Mouse (Mus musculus) ES-E14 (cell line): ENCODE data around the gene Duox2. TPM values are rescaled to one million over a fixed set of nuclear protein-coding genes. Genes with fewer than 3 reads are reported as not detected.
"Not testable (repeated sequence)": the region's sequence is repeated elsewhere in the genome, so short reads cannot be mapped to it uniquely, and the experiment has no call there.

Experiments used
- DNase-seq: peaks from one replicate; pipeline ENCODE4 v3.0.0-alpha.2; 2013; ENCODE audit warnings: low read depth, low spot score
- H3K27ac ChIP-seq: 2 replicates; pipeline ENCODE4 v1.5.1; 2012; ENCODE audit warnings: low read depth, mild to moderate bottlenecking, low read length, moderate library complexity, mixed read lengths; ENCODE audit not compliant: poor library complexity, insufficient read depth, severe bottlenecking
- H3K36me3 ChIP-seq: 2 replicates; pipeline ENCODE4 v1.6.1; 2012; ENCODE audit warnings: mild to moderate bottlenecking, low read length, moderate library complexity, mixed read lengths; ENCODE audit not compliant: control insufficient read depth, poor library complexity, insufficient read depth, severe bottlenecking
- H3K4me1 ChIP-seq, 2 experiments: fragments of 150-350 bp in 1 of 2; sonication (generic) in 1 of 2; 2 replicates each; pipeline ENCODE4 v1.6.1; 2012; ENCODE audit warnings: low read length in 2 of 2, mild to moderate bottlenecking in 1 of 2, mixed read lengths in 1 of 2; ENCODE audit not compliant: control insufficient read depth in 2 of 2, insufficient read depth in 2 of 2, poor library complexity in 1 of 2
- H3K4me3 ChIP-seq, 2 experiments: fragments of 150-350 bp in 1 of 2; sonication (generic) in 1 of 2; 2 replicates each; pipeline ENCODE4 v1.5.1; 2012; ENCODE audit warnings: low read length in 2 of 2, low read depth in 1 of 2, mild to moderate bottlenecking in 1 of 2, mixed read lengths in 1 of 2; ENCODE audit not compliant: insufficient read depth in 1 of 2, poor library complexity in 1 of 2, severe bottlenecking in 1 of 2
- H3K9ac ChIP-seq: 2 replicates; pipeline ENCODE4 v1.6.1; 2012; ENCODE audit warnings: low read depth, mild to moderate bottlenecking, low read length, mixed read lengths; ENCODE audit not compliant: poor library complexity, insufficient read depth, severe bottlenecking
- H3K9me3 ChIP-seq: fragments of 150-350 bp; sonication (generic); 2 replicates; pipeline ENCODE4 v1.6.1; 2012; ENCODE audit warnings: low read depth, mild to moderate bottlenecking, low read length; ENCODE audit not compliant: control insufficient read depth, insufficient read depth
- CHD2 ChIP-seq: IDR thresholded peaks from 2 replicates; pipeline ENCODE4 v1.6.1; 2014; ENCODE audit warnings: mild to moderate bottlenecking, low read depth, low read length, inconsistent platforms
- HCFC1 ChIP-seq: IDR thresholded peaks from 2 replicates; pipeline ENCODE4 v1.6.1; 2012; ENCODE audit warnings: low read length, inconsistent platforms, borderline replicate concordance; ENCODE audit not compliant: insufficient read depth
- MAFK ChIP-seq: IDR thresholded peaks from 2 replicates; pipeline ENCODE4 v1.6.1; 2014; ENCODE audit warnings: mild to moderate bottlenecking, low read depth, low read length, inconsistent platforms; ENCODE audit not compliant: insufficient read depth
- ZC3H11A ChIP-seq: IDR thresholded peaks from 2 replicates; pipeline ENCODE4 v1.6.1; 2012; ENCODE audit warnings: low read depth, mild to moderate bottlenecking, inconsistent platforms, low read length, borderline replicate concordance
- ZNF384 ChIP-seq: IDR thresholded peaks from 2 replicates; pipeline ENCODE4 v1.6.1; 2012; ENCODE audit warnings: low read depth, low read length, inconsistent platforms
- in situ Hi-C, 2 experiments: fragments of 600-800 bp; cut with MboI; formaldehyde crosslinking; loops; one replicate each; pipeline ENCODE4 v1.15.1; 2025; ENCODE audit warnings: low sequenced_read_pairs in 2 of 2, inconsistent platforms in 1 of 2; ENCODE audit not compliant: unreplicated experiment in 2 of 2
- total RNA-seq: library from RNA; depleted of rRNA; stranded (reverse); fragments of 300-350 nt; gene quantifications from 2 replicates; pipeline ENCODE4 v1.2.3, GENCODE M21; 2012; rRNA removed

The Duox2 gene
- 0.13 and 0.42 TPM in 2 replicates for total RNA-seq

DNA sequence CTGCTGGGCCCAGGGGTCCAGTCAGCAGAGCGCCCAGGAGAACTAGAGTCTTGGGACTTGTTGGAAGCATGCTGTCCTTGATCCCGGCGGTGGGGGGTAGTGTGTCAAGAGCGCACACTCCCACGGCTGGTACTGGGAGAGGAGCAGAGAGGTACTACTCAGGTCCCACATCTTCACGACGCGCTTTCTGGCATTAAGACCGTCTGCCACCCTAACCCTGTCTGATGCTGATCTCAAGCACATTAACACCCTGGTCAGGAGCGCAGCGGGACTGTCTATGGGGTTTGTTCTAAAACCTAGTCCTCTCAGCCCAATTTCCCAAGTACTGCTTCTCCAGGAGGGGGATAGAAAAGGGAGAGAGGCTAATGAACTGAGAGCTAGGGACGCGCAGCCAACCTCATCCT lies at the start of gene Duox2:
Duox2 (minus strand) TSS at position 354 of the 404 bp plus-strand sequence.
- no peaks in the 10 kb centered on the region for H3K9me3 ChIP-seq
- DNase-seq, result no peak
- in situ Hi-C loops, result no loop called here
- H3K4me1 ChIP-seq, result peaks cover 0 to 10% of the 10 kb centered on the region in 2 experiments; a peak in 2 of 4 replicates
- H3K9ac ChIP-seq, result no peak within 1 kb of the TSS
- H3K36me3 ChIP-seq, result no peaks in the 10 kb centered on the region
- peak within 1 kb of the TSS; percentile 3 to 7; a peak in 2 of 4 replicates for H3K4me3 ChIP-seq
- H3K27ac ChIP-seq, result peak within 1 kb of the TSS; percentile 5; the same call in 1 of the 2 replicates
- TF ChIP-seq ZNF384 (no peak), CHD2 (no peak)

DNA sequence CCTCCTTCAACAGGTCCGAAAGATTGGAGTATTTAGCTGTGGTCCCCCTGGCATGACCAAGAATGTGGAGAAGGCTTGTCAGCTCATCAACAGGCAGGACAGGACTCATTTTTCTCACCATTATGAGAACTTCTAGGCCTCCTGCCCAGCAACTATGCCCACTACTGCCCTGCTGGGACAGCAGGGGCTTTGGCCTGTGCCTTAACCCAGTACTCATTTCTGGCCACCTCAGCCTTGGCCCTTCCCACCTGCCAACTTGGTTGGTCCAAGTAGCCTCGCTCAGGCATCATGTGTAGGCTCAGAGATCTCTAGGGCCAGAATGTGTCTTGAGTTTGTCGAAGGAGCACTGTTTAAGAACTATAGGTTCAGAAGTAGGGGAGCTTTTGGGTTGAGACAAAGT lies 49.0 kb upstream of the Duox2 start:
- H3K9me3 ChIP-seq, result no peaks in the 10 kb centered on the region
- no peak for TF ChIP-seq ZC3H11A
- TF ChIP-seq ZNF384, result no peak
- TF ChIP-seq HCFC1, result no peak
- no peak for TF ChIP-seq MAFK
- TF ChIP-seq CHD2, result no peak
- peaks cover 2% of the 10 kb centered on the region; the same call in 1 of the 2 replicates for H3K36me3 ChIP-seq
- no peak overlapping the region for H3K4me3 ChIP-seq
- peaks cover 0 to 25% of the 10 kb centered on the region in 2 experiments; a peak in 2 of 4 replicates for H3K4me1 ChIP-seq
- in situ Hi-C loops, result no loop called here
- H3K27ac ChIP-seq, result no peak overlapping the region
- no peak overlapping the region for H3K9ac ChIP-seq
- DNase-seq, result no peak

DNA sequence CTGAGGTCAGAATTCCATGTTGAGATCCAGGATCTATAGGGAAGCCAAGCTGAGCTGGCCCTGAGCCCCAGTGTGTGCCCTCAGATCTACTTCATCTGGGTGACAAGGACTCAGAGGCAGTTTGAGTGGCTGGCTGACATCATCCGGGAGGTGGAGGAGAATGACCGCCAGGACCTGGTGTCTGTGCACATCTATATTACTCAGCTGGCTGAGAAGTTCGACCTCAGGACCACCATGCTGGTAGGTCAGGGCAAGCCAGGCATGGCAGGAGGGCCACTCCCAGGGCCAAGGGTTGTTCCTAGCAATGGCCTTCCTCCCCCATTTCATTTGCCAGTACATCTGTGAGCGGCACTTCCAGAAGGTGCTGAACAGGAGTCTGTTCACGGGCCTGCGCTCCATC lies 47.9 kb upstream of the Duox2 start:
- H3K9ac ChIP-seq, H3K9me3 ChIP-seq, H3K36me3 ChIP-seq, H3K27ac ChIP-seq, in situ Hi-C loops, DNase-seq, H3K4me3 ChIP-seq: not testable (repeated sequence)
- H3K4me1 ChIP-seq, result peaks cover 0 to 21% of the 10 kb centered on the region in 2 experiments; a peak in 2 of 4 replicates

DNA sequence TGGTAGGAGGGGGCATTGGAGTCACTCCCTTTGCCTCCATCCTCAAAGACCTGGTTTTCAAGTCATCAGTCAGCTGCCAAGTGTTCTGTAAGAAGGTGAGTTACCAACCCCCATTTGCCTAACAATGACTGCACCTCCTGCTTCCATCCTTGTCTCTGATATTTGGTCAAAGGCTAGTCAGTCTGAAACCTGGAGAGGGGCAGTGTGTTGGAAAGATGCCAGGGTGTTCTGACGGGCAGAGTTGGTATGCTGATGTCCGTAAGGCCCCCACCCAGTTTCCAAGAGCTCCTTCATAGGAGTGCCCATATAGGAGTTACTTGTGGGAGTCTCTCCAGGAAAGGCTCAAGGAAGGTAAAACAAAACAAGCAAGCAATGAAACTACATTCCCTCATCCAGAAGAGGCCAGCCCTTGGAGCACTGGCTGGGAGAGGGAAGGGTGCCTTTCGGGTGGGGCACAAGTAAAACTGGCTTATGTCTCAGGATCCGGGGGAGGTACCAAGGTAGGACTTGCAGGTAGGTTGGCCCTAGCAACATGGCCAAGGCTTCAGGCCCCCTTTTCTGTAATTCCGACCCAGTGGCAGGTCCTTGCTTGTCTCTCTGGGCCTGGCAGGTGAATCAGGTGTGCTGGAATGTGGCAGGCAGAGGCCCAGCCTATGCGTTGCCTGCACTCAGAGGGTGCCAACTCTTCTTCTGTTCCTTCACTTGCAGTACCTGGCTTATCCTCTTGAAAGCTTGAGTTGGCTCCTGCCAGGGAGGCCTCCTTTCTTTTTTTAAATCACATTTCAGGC lies 47.1 kb upstream of the Duox2 start:
- Histone ChIP-seq H3K4me3 (no peak overlapping the region), H3K4me1 (peaks cover 0 to 20% of the 10 kb centered on the region in 2 experiments; a peak in 2 of 4 replicates), H3K27ac (no peak overlapping the region), H3K36me3 (peaks cover 2% of the 10 kb centered on the region; the same call in 1 of the 2 replicates), H3K9me3 (no peaks in the 10 kb centered on the region), H3K9ac (no peak overlapping the region)
- in situ Hi-C loops, result no loop called here
- TF ChIP-seq CHD2 (no peak), ZC3H11A (no peak), MAFK (no peak), HCFC1 (no peak), ZNF384 (no peak)
- no peak for DNase-seq

DNA sequence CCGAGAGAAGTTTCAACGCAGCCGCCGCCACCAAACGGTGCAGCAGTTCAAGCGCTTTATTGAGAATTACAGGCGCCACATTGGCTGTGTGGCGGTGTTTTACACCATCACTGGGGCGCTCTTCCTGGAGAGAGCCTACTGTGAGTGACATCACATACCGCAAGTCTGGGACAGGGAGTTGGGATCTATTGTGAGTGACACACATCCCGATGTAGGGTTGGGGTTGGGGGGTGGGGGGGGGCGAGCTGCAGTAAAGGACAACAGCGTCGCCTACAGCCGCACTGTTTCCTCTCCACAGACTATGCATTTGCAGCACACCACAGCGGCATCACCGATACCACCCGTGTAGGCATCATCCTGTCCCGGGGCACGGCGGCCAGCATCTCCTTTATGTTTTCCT lies 39.0 kb upstream of the Duox2 start:
- H3K27ac ChIP-seq, result no peak overlapping the region
- H3K4me1 ChIP-seq, result peaks cover 0 to 18% of the 10 kb centered on the region in 2 experiments; a peak in 3 of 4 replicates
- in situ Hi-C loops, result no loop called here
- TF ChIP-seq ZC3H11A (no peak), MAFK (no peak), CHD2 (no peak), HCFC1 (no peak), ZNF384 (no peak)
- H3K4me3 ChIP-seq, result peak overlapping the region in 1 of 2 experiments; percentile 56; a peak in 2 of 4 replicates
- no peaks in the 10 kb centered on the region for H3K9me3 ChIP-seq
- no peaks in the 10 kb centered on the region for H3K36me3 ChIP-seq
- no peak overlapping the region for H3K9ac ChIP-seq
- no peak for DNase-seq
